Mouse (Mus musculus): ENCODE results near the gene Adgrl3. TPM values are rescaled to one million over a fixed set of nuclear protein-coding genes. Genes with fewer than 3 reads are reported as not detected.
A peak's percentile ranks its signal among the peaks of the same experiment; 100 is the strongest.

Gene Adgrl3
- polyA plus RNA-seq, 1 experiment from 2014 or later: 31.7 TPM

DNA sequence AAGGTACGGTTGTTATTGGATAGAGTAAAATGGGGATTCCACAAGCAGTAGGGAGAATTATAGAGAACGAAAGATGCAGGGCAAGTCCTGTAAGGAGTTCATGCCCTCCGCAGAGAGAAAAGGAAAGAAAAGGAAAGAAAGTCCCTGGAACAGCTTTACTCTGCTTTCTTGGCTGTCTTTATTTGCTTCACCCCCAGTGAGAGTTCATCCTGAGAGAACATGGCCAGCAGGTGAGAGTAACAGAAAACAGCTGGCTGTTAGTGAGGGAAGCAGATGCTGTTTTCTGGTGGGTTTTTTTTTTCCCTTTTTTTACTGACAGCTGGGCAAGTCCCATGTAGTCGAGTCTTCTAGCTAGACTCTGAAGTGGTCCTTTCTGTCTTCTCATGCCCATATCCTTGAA is 327.6 kb downstream of the Adgrl3 start:
- Histone ChIP-seq H3K9ac (no peak overlapping the region), H3K9me3 (replicated peaks) (no peaks in the 10 kb centered on the region), H3K27me3 (peaks cover 23% of the 10 kb centered on the region), H3K27ac (no peak overlapping the region), H3K4me1 (peaks cover 8% of the 10 kb centered on the region), H3K4me2 (no peak overlapping the region), H3K36me3 (ENCODE audit: poor library complexity, severe bottlenecking) (no peaks in the 10 kb centered on the region), H3K4me3 (no peak overlapping the region)
- no peak for ATAC-seq
- WGBS: 45% methylated on average over 4 of the region's 4 CpGs

DNA sequence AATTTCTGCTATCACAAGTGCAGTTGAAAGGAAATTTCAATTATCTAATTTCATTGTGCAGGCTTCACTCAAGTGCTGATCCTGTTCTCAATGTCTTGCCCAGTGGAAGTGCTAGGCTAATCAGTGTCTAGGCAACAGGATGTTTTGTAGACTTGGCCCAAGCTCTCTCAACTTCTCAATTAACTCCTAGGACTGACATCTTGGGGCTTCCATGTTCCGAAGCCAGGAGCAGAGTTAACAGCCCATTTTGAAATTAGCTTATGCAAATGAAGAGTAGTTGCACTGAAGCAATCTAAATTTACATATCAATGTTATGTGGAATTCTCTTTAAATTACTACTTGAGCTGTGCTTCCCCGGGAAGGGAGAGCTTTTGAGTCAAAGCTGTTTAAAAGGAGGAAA is 339.6 kb downstream of the Adgrl3 start:
- H3K4me2 ChIP-seq: no peak overlapping the region
- H3K4me1 ChIP-seq: 0 out of 2 replicates have a peak, but pooled peaks cover 7% of the 10 kb centered on the region
- peak; percentile 96 for ATAC-seq

GRCm38 (mm10) chr5:81364198-81364643 is 344.3 kb downstream of the Adgrl3 start:
- Histone ChIP-seq H3K27me3 (peaks cover 16% of the 10 kb centered on the region), H3K4me2 (no peak overlapping the region), H3K27ac (no peak overlapping the region), H3K36me3 (ENCODE audit: poor library complexity, severe bottlenecking) (no peaks in the 10 kb centered on the region), H3K4me1 (0 out of 2 replicates have a peak, but pooled peaks cover 6% of the 10 kb centered on the region), H3K9me3 (replicated peaks) (no peaks in the 10 kb centered on the region), H3K4me3 (no peak overlapping the region), H3K9ac (no peak overlapping the region)
- no peak for ATAC-seq
- WGBS: 77% methylated on average over 8 of the region's 8 CpGs

More for the DNA sequence above, 339.6 kb downstream of the Adgrl3 start:
- WGBS: 9% methylated on average over 2 of the region's 2 CpGs
- H3K27ac ChIP-seq: no peak overlapping the region
- H3K4me3 ChIP-seq: no peak overlapping the region
- H3K36me3 ChIP-seq (ENCODE audit: poor library complexity, severe bottlenecking): no peaks in the 10 kb centered on the region
- H3K27me3 ChIP-seq: peaks cover 36% of the 10 kb centered on the region
- H3K9me3 ChIP-seq (replicated peaks): no peaks in the 10 kb centered on the region
- no peak overlapping the region for H3K9ac ChIP-seq

GRCm38 (mm10) chr5:81365250-81365649 is 345.3 kb downstream of the Adgrl3 start:
- WGBS: 65% methylated on average over 2 of the region's 2 CpGs
- no peak overlapping the region for H3K4me2 ChIP-seq
- peaks cover 16% of the 10 kb centered on the region for H3K27me3 ChIP-seq
- ATAC-seq: no peak
- no peaks in the 10 kb centered on the region for H3K4me1 ChIP-seq
- H3K36me3 ChIP-seq (ENCODE audit: poor library complexity, severe bottlenecking): no peaks in the 10 kb centered on the region
- H3K9me3 ChIP-seq (replicated peaks): no peaks in the 10 kb centered on the region
- no peak overlapping the region for H3K27ac ChIP-seq
- no peak overlapping the region for H3K4me3 ChIP-seq
- no peak overlapping the region for H3K9ac ChIP-seq

- no peak for ATAC-seq
- Histone ChIP-seq H3K9ac (no peak overlapping the region), H3K36me3 (ENCODE audit: poor library complexity, severe bottlenecking) (no peaks in the 10 kb centered on the region), H3K4me3 (no peak overlapping the region), H3K4me2 (no peak overlapping the region), H3K4me1 (no peaks in the 10 kb centered on the region), H3K27me3 (no peaks in the 10 kb centered on the region), H3K27ac (no peak overlapping the region), H3K9me3 (replicated peaks) (no peaks in the 10 kb centered on the region)
- WGBS: 90% methylated on average over 10 of the region's 10 CpGs
These were observed 350.4 kb downstream of the Adgrl3 start for GRCm38 (mm10) chr5:81370126-81370850.

DNA sequence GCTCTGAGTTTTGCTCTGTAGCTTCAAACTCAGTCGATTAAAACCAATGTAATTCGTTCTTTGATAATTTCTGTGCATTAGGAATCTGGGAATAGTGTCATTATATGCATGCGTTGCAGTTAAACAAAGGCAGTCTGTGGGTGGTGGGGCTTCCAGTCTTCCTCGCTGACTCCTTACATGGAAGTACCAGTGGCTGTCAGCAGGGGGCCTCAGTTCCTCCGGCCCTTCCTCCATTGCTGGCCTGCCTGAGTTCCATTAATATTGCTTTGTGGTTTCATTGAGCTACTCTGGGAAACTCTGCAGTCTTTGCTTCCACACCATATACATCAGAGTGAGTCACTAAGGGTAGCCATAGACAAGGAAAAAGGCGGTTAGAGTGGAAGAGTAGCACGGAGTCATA is 356.1 kb downstream of the Adgrl3 start:
- 81% methylated on average over 7 of the region's 7 CpGs for WGBS
- no peak for ATAC-seq
- Histone ChIP-seq H3K9ac (no peak overlapping the region), H3K9me3 (replicated peaks) (no peaks in the 10 kb centered on the region), H3K4me1 (no peaks in the 10 kb centered on the region), H3K4me2 (no peak overlapping the region), H3K4me3 (no peak overlapping the region), H3K36me3 (ENCODE audit: poor library complexity, severe bottlenecking) (no peaks in the 10 kb centered on the region), H3K27ac (no peak overlapping the region), H3K27me3 (no peaks in the 10 kb centered on the region)

DNA sequence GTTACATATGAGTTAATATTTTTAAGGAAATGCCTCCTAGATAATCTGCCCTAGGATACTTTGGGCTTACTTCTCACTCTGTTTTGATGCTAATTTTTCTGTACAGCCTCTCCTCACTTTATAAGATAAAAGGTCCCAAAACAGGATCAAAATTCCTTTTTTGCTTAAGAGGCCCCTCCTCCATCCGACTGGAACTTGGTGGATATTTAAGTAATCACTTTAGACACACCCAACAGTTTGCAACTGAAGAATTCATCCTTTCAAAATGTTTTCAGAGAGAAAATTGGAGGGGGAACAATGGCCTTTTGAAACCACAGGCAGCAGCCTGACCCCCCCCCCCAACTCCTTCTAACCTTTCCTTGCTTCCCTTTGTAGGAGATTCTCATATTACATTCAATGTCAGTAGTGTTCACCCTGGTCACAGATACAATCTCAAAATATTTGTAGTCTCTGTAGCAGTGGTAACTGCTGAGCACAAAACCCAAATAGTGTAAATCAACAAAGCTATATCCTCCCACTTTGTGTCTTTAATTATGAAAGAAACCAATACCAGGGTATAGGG is 385.7 kb downstream of the Adgrl3 start:
- H3K9me3 ChIP-seq (replicated peaks): no peaks in the 10 kb centered on the region
- H3K4me2 ChIP-seq: no peak overlapping the region
- 5% methylated on average over 1 of the region's 1 CpGs for WGBS
- H3K4me1 ChIP-seq: no peaks in the 10 kb centered on the region
- no peak overlapping the region for H3K9ac ChIP-seq
- H3K4me3 ChIP-seq: no peak overlapping the region
- H3K36me3 ChIP-seq (ENCODE audit: poor library complexity, severe bottlenecking): no peaks in the 10 kb centered on the region
- no peak overlapping the region for H3K27ac ChIP-seq
- no peak for ATAC-seq
- H3K27me3 ChIP-seq: no peaks in the 10 kb centered on the region

GRCm38 (mm10) chr5:81417326-81417725 is 397.4 kb downstream of the Adgrl3 start:
- WGBS: 79% methylated on average over 3 of the region's 3 CpGs
- no peak overlapping the region for H3K27ac ChIP-seq
- no peak overlapping the region for H3K4me3 ChIP-seq
- H3K4me2 ChIP-seq: no peak overlapping the region
- no peaks in the 10 kb centered on the region for H3K27me3 ChIP-seq
- no peak overlapping the region for H3K9ac ChIP-seq
- ATAC-seq: no peak
- H3K9me3 ChIP-seq (replicated peaks): no peaks in the 10 kb centered on the region
- H3K4me1 ChIP-seq: no peaks in the 10 kb centered on the region
- H3K36me3 ChIP-seq (ENCODE audit: poor library complexity, severe bottlenecking): no peaks in the 10 kb centered on the region

GRCm38 (mm10) chr5:81427393-81427792 is 407.5 kb downstream of the Adgrl3 start:
- Histone ChIP-seq H3K27ac (no peak overlapping the region), H3K9me3 (replicated peaks) (no peaks in the 10 kb centered on the region), H3K27me3 (no peaks in the 10 kb centered on the region), H3K4me2 (no peak overlapping the region), H3K4me1 (no peaks in the 10 kb centered on the region), H3K4me3 (no peak overlapping the region), H3K9ac (no peak overlapping the region), H3K36me3 (ENCODE audit: poor library complexity, severe bottlenecking) (no peaks in the 10 kb centered on the region)
- 94% methylated on average over 5 of the region's 5 CpGs for WGBS
- ATAC-seq: no peak

DNA sequence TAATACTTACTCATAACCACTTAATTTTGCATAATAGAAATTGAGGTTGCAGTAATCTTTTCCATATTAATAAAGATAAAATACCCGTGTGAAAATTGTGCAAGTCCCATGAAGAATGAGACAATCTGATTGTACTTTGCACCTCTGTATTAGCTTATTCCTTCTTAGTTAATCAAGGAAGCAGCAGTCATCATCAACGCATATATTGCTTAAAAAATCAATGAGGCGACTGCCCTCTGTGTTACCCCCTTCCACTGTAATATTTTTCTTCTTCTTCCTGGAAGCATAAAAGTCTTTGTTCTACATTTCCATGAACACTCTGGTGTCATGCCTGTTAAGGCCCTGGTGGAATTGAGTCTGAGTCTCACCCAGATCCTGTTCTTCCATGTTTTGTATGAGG is 416.4 kb downstream of the Adgrl3 start:
- Histone ChIP-seq H3K9ac (no peak overlapping the region), H3K27ac (no peak overlapping the region), H3K27me3 (no peaks in the 10 kb centered on the region), H3K4me3 (no peak overlapping the region), H3K4me2 (no peak overlapping the region), H3K9me3 (replicated peaks) (no peaks in the 10 kb centered on the region), H3K4me1 (no peaks in the 10 kb centered on the region), H3K36me3 (ENCODE audit: poor library complexity, severe bottlenecking) (no peaks in the 10 kb centered on the region)
- 91% methylated on average over 3 of the region's 3 CpGs for WGBS
- no peak for ATAC-seq

DNA sequence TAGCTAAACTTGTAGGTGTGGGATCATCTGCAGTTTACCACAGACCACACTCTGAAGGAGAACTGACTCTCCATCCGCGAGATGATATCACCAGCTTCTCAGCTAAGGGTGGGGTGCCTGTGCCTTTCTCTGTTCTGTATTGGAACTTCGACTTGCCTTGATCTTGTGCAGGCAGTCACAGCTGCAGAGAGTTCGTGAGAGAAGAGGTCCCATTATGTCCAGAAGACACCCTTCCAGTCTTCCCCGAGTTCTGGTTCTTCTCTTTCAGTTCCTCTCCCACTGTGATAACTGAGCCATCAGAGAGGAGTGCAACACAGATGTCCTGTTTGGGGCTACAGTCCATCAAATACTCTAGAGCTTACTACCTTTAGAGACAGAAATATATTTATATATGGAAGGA is 422.2 kb downstream of the Adgrl3 start:
- H3K9me3 ChIP-seq (replicated peaks): no peaks in the 10 kb centered on the region
- WGBS: 38% methylated on average over 5 of the region's 5 CpGs
- H3K4me1 ChIP-seq: no peaks in the 10 kb centered on the region
- H3K4me3 ChIP-seq: no peak overlapping the region
- H3K27me3 ChIP-seq: no peaks in the 10 kb centered on the region
- H3K9ac ChIP-seq: no peak overlapping the region
- H3K27ac ChIP-seq: no peak overlapping the region
- H3K36me3 ChIP-seq (ENCODE audit: poor library complexity, severe bottlenecking): no peaks in the 10 kb centered on the region
- ATAC-seq: no peak
- H3K4me2 ChIP-seq: no peak overlapping the region

- Histone ChIP-seq H3K4me2 (no peak overlapping the region), H3K27ac (no peak overlapping the region), H3K4me3 (no peak overlapping the region), H3K9ac (no peak overlapping the region), H3K4me1 (no peaks in the 10 kb centered on the region), H3K9me3 (replicated peaks) (no peaks in the 10 kb centered on the region), H3K36me3 (ENCODE audit: poor library complexity, severe bottlenecking) (no peaks in the 10 kb centered on the region), H3K27me3 (no peaks in the 10 kb centered on the region)
- no peak for ATAC-seq
- 80% methylated on average over 4 of the region's 4 CpGs for WGBS
These were observed 446.0 kb downstream of the Adgrl3 start for GRCm38 (mm10) chr5:81465971-81466370.

GRCm38 (mm10) chr5:81474681-81475080 is 454.7 kb downstream of the Adgrl3 start:
- no peaks in the 10 kb centered on the region for H3K27me3 ChIP-seq
- no peaks in the 10 kb centered on the region for H3K36me3 ChIP-seq (ENCODE audit: poor library complexity, severe bottlenecking)
- no peaks in the 10 kb centered on the region for H3K9me3 ChIP-seq (replicated peaks)
- H3K4me3 ChIP-seq: no peak overlapping the region
- no peak overlapping the region for H3K27ac ChIP-seq
- WGBS: 92% methylated on average over 2 of the region's 2 CpGs
- no peak overlapping the region for H3K9ac ChIP-seq
- H3K4me2 ChIP-seq: no peak overlapping the region
- 0 out of 2 replicates have a peak, but pooled peaks cover 4% of the 10 kb centered on the region for H3K4me1 ChIP-seq
- ATAC-seq: no peak
